Mouse (Mus musculus) C2C12 (cell line): Measurements from ENCODE around the gene Zfp280b.

Experiments used
- CTCF ChIP-seq: IDR thresholded peaks from one replicate; pipeline ENCODE4 v1.5.1; 2011; ENCODE audit not compliant: control insufficient read depth, insufficient read depth, insufficient read length
- MAX ChIP-seq: IDR thresholded peaks from one replicate; pipeline ENCODE4 v1.6.1; 2011; ENCODE audit warnings: mild to moderate bottlenecking, control low read depth

GRCm38 (mm10) chr10:76046754-76047153, 14.3 kb downstream of the Zfp280b start:
- TF ChIP-seq CTCF (no peak), MAX (no peak)
